Mouse (Mus musculus): Measurements from ENCODE around the gene Afdn. TPM values are rescaled to one million over a fixed set of nuclear protein-coding genes. Genes with fewer than 3 reads are reported as not detected.

Gene Afdn
- 112 TPM in 2 replicates for polyA plus RNA-seq (2012; rRNA removed)

GRCm38 (mm10) chr17:13759853-13760627 is at the start of gene Afdn:
Gene Afdn (plus strand): TSS chr17:13760539.

GRCm38 (mm10) chr17:13761179-13761913 is 1.0 kb downstream of the Afdn start, which contains the start of gene Tcte2:
Gene Tcte2 (minus strand): TSS chr17:13761825.

GRCm38 (mm10) chr17:13948073-13948472 is 187.7 kb downstream of the Afdn start, which contains the start of gene Gm7168:
Gene Gm7168 (plus strand): TSS chr17:13948373.

Other genes with a start within 250 kb of the Afdn start
- 15.9 and 18.4 TPM in 2 replicates for gene Tcte2, start 1.3 kb downstream of the Afdn start, polyA plus RNA-seq (2012; rRNA removed)
- gene Gm7168, start 187.8 kb downstream of the Afdn start, polyA plus RNA-seq (2012; rRNA removed): 0.03 TPM in 1 of 2 replicates, not detected in the other
- gene Gm7356, start 243.2 kb downstream of the Afdn start, polyA plus RNA-seq (2012; rRNA removed): not detected in 2 replicates